Mouse (Mus musculus): ENCODE data around the gene Ccl22. TPM values are rescaled to one million over a fixed set of nuclear protein-coding genes. Genes with fewer than 3 reads are reported as not detected.

The Ccl22 gene
- polyA plus RNA-seq, 1 experiment from 2014 or later = not detected

DNA sequence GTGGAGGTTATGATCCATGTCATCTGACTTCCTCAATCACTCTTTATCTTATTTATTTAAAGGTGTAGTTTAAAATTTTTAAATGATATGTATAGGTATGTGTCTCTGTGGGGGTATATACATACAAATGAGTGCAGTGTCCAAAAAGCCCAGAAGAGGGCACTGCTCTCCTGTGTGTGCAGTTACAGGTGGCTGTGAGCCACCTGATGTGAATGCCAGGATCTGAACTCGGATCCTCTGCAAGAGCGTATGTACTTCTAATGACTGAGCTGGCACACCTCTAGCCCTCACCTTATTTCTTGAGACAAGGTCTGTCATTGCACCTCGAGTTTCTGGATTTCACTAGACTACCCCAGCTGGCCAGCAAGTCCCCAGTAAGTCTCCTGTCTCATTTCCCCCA, 4.8 kb upstream of the Ccl22 start:
- WGBS = 83% methylated on average over 3 of the region's 3 CpGs
- H3K27ac ChIP-seq = no peak overlapping the region

DNA sequence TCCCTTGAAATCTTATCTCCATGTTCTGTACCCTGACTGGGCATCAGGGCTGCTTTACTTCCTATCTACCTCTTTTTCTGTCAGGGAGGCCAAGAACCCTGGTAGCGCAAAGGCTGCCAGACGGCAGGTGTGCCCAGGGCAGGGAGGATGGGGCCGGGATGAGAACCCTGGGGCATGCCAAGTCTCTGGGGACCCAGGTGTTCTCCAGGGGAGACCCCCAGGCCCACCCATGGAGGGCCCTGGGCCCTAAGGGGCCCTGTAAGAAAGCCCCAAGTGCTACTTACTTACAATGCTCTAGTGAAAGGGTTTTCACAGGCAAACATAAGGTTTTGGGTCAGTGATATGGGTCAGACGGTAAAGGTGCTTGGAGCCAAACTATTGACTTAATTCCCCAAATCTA, 3.7 kb upstream of the Ccl22 start:
- no peak overlapping the region for H3K27ac ChIP-seq
- no peak for ATAC-seq (ENCODE audit: low FRiP score, low read depth)
- no peaks in the 10 kb centered on the region for H3K36me3 ChIP-seq
- no peaks in the 10 kb centered on the region for H3K9me3 ChIP-seq
- no peak overlapping the region for H3K9ac ChIP-seq
- 90% methylated on average over 4 of the region's 4 CpGs for WGBS
- no peaks in the 10 kb centered on the region for H3K4me1 ChIP-seq
- no peak overlapping the region for H3K4me3 ChIP-seq
- H3K4me2 ChIP-seq (replicated peaks) = no peak overlapping the region
- no peaks in the 10 kb centered on the region for H3K27me3 ChIP-seq

More for the DNA sequence above, 4.8 kb upstream of the Ccl22 start:
- Histone ChIP-seq H3K4me2 (replicated peaks) (no peak overlapping the region), H3K9me3 (no peaks in the 10 kb centered on the region), H3K36me3 (no peaks in the 10 kb centered on the region), H3K4me1 (no peaks in the 10 kb centered on the region), H3K9ac (no peak overlapping the region), H3K4me3 (no peak overlapping the region), H3K27me3 (no peaks in the 10 kb centered on the region)
- ATAC-seq (ENCODE audit: low FRiP score, low read depth) = no peak

DNA sequence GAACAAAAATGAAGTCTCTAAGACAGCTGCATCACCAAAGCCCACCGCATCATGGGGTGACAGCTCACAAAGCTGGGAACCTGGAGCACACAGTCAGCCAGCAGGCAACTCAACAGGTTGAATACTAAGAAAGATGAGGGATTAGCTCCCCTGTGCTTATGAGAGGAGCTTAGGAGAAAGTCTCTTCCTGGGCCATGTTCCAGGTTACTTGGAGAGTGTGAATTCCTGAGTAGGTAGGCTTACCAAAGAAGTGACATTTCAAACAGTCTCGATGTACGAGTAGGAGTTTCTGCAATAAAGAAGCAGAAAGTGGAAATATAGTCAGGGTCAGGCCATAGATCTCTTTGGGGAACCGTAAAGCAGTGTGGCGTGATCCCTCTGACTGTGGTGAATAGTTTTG, 906 bp upstream of the Ccl22 start:
- Histone ChIP-seq H3K9me3 (no peaks in the 10 kb centered on the region), H3K4me3 (no peak overlapping the region), H3K27me3 (no peaks in the 10 kb centered on the region), H3K9ac (no peak overlapping the region), H3K36me3 (no peaks in the 10 kb centered on the region), H3K4me2 (replicated peaks) (no peak overlapping the region), H3K4me1 (no peaks in the 10 kb centered on the region), H3K27ac (no peak overlapping the region)
- whole genome bisulfite sequencing = 70% methylated on average over 5 of the region's 5 CpGs
- no peak for ATAC-seq (ENCODE audit: low FRiP score, low read depth)

DNA sequence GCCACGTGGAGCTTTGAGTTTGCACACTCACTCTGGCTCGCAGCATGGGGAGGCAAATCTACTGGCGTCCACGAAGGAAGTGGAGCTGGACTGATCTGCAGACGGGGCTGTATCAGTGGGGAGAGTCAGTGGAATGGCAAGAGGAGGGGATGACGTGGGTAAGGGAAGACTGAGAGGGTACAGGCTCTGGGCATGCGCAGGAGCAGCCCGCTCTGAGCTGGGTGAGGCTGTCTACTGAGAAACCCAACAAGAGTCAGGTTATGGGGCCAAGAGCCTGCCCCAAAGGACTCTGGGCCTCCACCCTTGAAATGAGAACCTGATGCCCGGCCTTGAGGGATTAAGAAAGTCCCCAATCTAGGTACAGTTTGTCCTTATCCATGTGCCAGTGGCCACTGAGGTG, 418 bp upstream of the Ccl22 start:
- no peaks in the 10 kb centered on the region for H3K9me3 ChIP-seq
- no peak overlapping the region for H3K27ac ChIP-seq
- H3K4me2 ChIP-seq (replicated peaks) = no peak overlapping the region
- H3K27me3 ChIP-seq = no peaks in the 10 kb centered on the region
- no peak for ATAC-seq (ENCODE audit: low FRiP score, low read depth)
- no peak overlapping the region for H3K9ac ChIP-seq
- WGBS = 77% methylated on average over 9 of the region's 9 CpGs
- H3K4me3 ChIP-seq = no peak overlapping the region
- no peaks in the 10 kb centered on the region for H3K36me3 ChIP-seq
- H3K4me1 ChIP-seq = no peaks in the 10 kb centered on the region

DNA sequence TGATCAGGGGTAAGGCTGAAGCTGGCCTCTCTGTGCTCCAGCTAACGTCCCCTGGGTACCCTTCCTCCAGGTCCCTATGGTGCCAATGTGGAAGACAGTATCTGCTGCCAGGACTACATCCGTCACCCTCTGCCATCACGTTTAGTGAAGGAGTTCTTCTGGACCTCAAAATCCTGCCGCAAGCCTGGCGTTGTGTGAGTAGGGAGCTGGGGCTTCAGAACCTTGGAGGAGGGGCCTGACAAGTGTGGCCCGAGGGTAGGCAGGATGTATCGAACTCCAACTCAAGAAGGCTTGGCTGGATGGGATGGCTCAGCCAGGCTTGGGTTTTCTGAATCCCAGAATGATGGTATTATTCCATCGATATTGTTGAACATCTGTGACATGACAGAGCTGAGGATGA, 1.4 kb downstream of the Ccl22 start:
- H3K27ac ChIP-seq = no peak overlapping the region
- ATAC-seq (ENCODE audit: low FRiP score, low read depth) = no peak
- WGBS = 87% methylated on average over 8 of the region's 8 CpGs
- H3K36me3 ChIP-seq = no peaks in the 10 kb centered on the region
- H3K27me3 ChIP-seq = no peaks in the 10 kb centered on the region
- H3K4me2 ChIP-seq (replicated peaks) = no peak overlapping the region
- no peak overlapping the region for H3K4me3 ChIP-seq
- no peaks in the 10 kb centered on the region for H3K9me3 ChIP-seq
- H3K4me1 ChIP-seq = no peaks in the 10 kb centered on the region
- H3K9ac ChIP-seq = no peak overlapping the region

DNA sequence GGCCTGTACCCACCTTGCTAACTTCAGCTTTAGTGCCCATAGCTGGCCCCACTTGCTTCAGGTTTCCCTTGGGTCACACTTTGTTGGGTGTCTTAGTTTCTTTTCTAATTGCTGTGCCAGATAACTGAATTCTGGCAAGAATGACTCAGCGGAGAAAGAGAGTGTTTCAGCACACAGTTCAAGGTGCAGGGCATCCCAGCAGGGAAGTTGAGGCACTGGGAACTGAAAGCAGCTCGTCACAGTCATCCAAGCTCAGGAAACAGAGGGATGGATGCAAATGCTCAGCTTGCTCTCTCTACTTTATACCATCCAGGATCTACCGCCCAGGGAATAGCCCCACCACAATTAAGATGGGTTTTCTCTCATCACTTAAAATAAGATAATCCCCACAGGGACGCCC, 3.0 kb downstream of the Ccl22 start:
- ATAC-seq (ENCODE audit: low FRiP score, low read depth) = no peak
- Histone ChIP-seq H3K4me1 (no peaks in the 10 kb centered on the region), H3K27me3 (no peaks in the 10 kb centered on the region), H3K27ac (no peak overlapping the region), H3K36me3 (no peaks in the 10 kb centered on the region), H3K4me2 (replicated peaks) (no peak overlapping the region), H3K4me3 (no peak overlapping the region), H3K9ac (no peak overlapping the region), H3K9me3 (no peaks in the 10 kb centered on the region)
- WGBS = 55% methylated on average over 4 of the region's 4 CpGs

DNA sequence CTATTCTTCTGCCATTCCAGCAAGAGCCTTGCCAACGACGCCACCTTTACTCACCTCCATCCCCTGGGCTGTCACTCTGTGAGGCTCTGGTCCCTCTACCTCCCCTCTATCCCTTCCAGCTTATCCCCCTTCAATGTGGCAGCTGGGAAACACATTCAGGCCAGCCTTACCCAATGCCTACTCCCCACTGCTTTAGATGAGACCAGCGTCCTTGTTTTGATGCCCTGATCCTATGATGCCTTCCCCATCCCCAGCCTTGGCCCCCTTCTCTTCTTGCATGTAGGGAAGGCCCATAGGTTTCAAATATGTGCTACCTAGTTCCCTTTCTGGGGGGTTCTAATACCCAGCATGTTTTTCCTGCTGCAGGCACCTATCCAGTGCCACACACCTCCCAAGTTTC, 4.6 kb downstream of the Ccl22 start:
- Histone ChIP-seq H3K4me1 (no peaks in the 10 kb centered on the region), H3K27ac (no peak overlapping the region), H3K27me3 (no peaks in the 10 kb centered on the region), H3K36me3 (no peaks in the 10 kb centered on the region), H3K4me2 (replicated peaks) (no peak overlapping the region), H3K9me3 (no peaks in the 10 kb centered on the region), H3K9ac (no peak overlapping the region), H3K4me3 (no peak overlapping the region)
- 76% methylated on average over 3 of the region's 3 CpGs for WGBS
- ATAC-seq (ENCODE audit: low FRiP score, low read depth) = no peak

GRCm38 (mm10) chr8:94751023-94751849, 5.8 kb downstream of the Ccl22 start:
- no peak for ATAC-seq (ENCODE audit: low FRiP score, low read depth)
- 77% methylated on average over 10 of the region's 10 CpGs for WGBS
- H3K4me1 ChIP-seq = no peaks in the 10 kb centered on the region
- no peaks in the 10 kb centered on the region for H3K9me3 ChIP-seq
- H3K4me3 ChIP-seq = no peak overlapping the region
- no peak overlapping the region for H3K9ac ChIP-seq
- H3K36me3 ChIP-seq = no peaks in the 10 kb centered on the region
- no peak overlapping the region for H3K27ac ChIP-seq
- no peaks in the 10 kb centered on the region for H3K27me3 ChIP-seq
- H3K4me2 ChIP-seq (replicated peaks) = no peak overlapping the region

- Histone ChIP-seq H3K27me3 (no peaks in the 10 kb centered on the region), H3K27ac (no peak overlapping the region), H3K4me3 (no peak overlapping the region), H3K9ac (no peak overlapping the region), H3K36me3 (no peaks in the 10 kb centered on the region), H3K4me1 (no peaks in the 10 kb centered on the region), H3K4me2 (replicated peaks) (no peak overlapping the region), H3K9me3 (no peaks in the 10 kb centered on the region)
- ATAC-seq (ENCODE audit: low FRiP score, low read depth) = no peak
- WGBS = 90% methylated on average over 2 of the region's 2 CpGs
Observed at GRCm38 (mm10) chr8:94754006-94754405, 8.6 kb downstream of the Ccl22 start.

DNA sequence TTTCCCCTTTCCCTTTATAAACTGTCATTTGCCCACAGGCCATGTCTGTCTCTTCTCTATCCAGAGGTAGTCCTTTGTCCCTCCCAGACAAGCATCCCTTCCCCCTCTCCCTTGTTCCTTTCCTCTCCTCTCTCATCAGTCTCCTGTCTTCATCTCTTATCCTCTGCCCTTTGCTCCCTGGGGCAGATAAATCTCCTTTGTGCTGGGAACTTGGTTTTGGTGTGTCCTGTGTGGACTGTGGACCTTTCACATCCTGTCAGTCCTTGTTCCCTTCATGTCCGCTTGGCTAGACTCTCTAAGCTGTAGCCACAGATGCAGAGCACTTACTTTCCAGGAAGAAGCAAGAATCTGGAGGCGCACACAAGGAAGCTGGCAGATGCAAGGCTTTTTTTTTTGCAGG, 9.1 kb downstream of the Ccl22 start:
- Histone ChIP-seq H3K4me1 (no peaks in the 10 kb centered on the region), H3K27me3 (no peaks in the 10 kb centered on the region), H3K4me3 (no peak overlapping the region), H3K4me2 (replicated peaks) (no peak overlapping the region), H3K36me3 (no peaks in the 10 kb centered on the region), H3K27ac (no peak overlapping the region), H3K9ac (no peak overlapping the region), H3K9me3 (no peaks in the 10 kb centered on the region)
- WGBS = 92% methylated on average over 2 of the region's 2 CpGs
- ATAC-seq (ENCODE audit: low FRiP score, low read depth) = no peak

- 74% methylated on average over 9 of the region's 9 CpGs for WGBS
- no peak overlapping the region for H3K27ac ChIP-seq
- no peaks in the 10 kb centered on the region for H3K9me3 ChIP-seq
- peaks cover 28% of the 10 kb centered on the region for H3K27me3 ChIP-seq
- no peak overlapping the region for H3K4me2 ChIP-seq (replicated peaks)
- no peaks in the 10 kb centered on the region for H3K36me3 ChIP-seq
- H3K9ac ChIP-seq = no peak overlapping the region
- peaks cover 13% of the 10 kb centered on the region for H3K4me1 ChIP-seq
- no peak for ATAC-seq (ENCODE audit: low FRiP score, low read depth)
- no peak overlapping the region for H3K4me3 ChIP-seq
Observed at GRCm38 (mm10) chr8:94767035-94767434, 21.6 kb downstream of the Ccl22 start.

GRCm38 (mm10) chr8:94770945-94771344, 25.6 kb downstream of the Ccl22 start:
- ATAC-seq (ENCODE audit: low FRiP score, low read depth) = no peak
- H3K4me3 ChIP-seq = no peak overlapping the region
- H3K27me3 ChIP-seq = peaks cover 50% of the 10 kb centered on the region
- no peaks in the 10 kb centered on the region for H3K9me3 ChIP-seq
- H3K9ac ChIP-seq = no peak overlapping the region
- H3K27ac ChIP-seq = no peak overlapping the region
- peak overlapping the region; percentile 95 for H3K4me2 ChIP-seq (replicated peaks)
- peaks cover 32% of the 10 kb centered on the region for H3K4me1 ChIP-seq
- 48% methylated on average over 6 of the region's 6 CpGs for WGBS
- no peaks in the 10 kb centered on the region for H3K36me3 ChIP-seq

Data from limb, embryonic 13.5 days (tissue).